Mouse (Mus musculus) forebrain, embryonic 12.5 days (tissue): ENCODE data around the gene Glis2. TPM values are rescaled to one million over a fixed set of nuclear protein-coding genes. Genes with fewer than 3 reads are reported as not detected.

Source experiments
- ATAC-seq: fragments of 200-750 bp; cut with Nextera tagmentation; 2 replicates; pipeline ENCODE4 v1.8.0; 2017; ENCODE audit warnings: moderate TSS enrichment; ENCODE audit not compliant: low FRiP score
- H3K27ac ChIP-seq: fragments of 300-500 bp; sonication (generic); 2 replicates; pipeline ENCODE4 v1.5.1; 2016; ENCODE audit warnings: mild to moderate bottlenecking
- H3K27me3 ChIP-seq: fragments of 300-500 bp; sonication (generic); 2 replicates; pipeline ENCODE4 v1.6.1; 2016; ENCODE audit warnings: mild to moderate bottlenecking
- H3K36me3 ChIP-seq: fragments of 300-500 bp; sonication (generic); replicated peaks from 2 replicates; pipeline ENCODE4 v1.6.1; 2016; ENCODE audit warnings: mild to moderate bottlenecking
- H3K4me1 ChIP-seq: fragments of 300-500 bp; sonication (generic); 2 replicates; pipeline ENCODE4 v1.6.1; 2016
- H3K4me2 ChIP-seq: fragments of 300-500 bp; sonication (generic); 2 replicates; pipeline ENCODE4 v1.6.1; 2016; ENCODE audit warnings: mild to moderate bottlenecking, moderate library complexity
- H3K4me3 ChIP-seq: fragments of 300-500 bp; sonication (generic); replicated peaks from 2 replicates; pipeline ENCODE4 v1.5.1; 2016; ENCODE audit warnings: mild to moderate bottlenecking
- H3K9ac ChIP-seq: fragments of 300-500 bp; sonication (generic); 2 replicates; pipeline ENCODE4 v1.6.1; 2016; ENCODE audit warnings: mild to moderate bottlenecking
- H3K9me3 ChIP-seq: fragments of 300-500 bp; sonication (generic); 2 replicates; pipeline ENCODE4 v1.6.1; 2016
- WGBS: fragments of 180-500 bp; shearing (Covaris S2); methylation state at CpG from one replicate; pipeline ENCODE4 v1.1.7; 2016; 5-methylcytosine and 5-hydroxymethylcytosine counted together
- polyA plus RNA-seq: library from polyadenylated mRNA; unstranded; fragments of >200 nt; fragmentation: Nextera tagmentation; extraction: Ambion mirVana; gene quantifications from 2 replicates; pipeline ENCODE4 v1.2.1, GENCODE M21; 2016

Gene Glis2
- polyA plus RNA-seq, 1 experiment from 2014 or later, result 22.0 TPM

GRCm38 (mm10) chr16:4632050-4632449, 37.5 kb downstream of the Glis2 start:
- Histone ChIP-seq H3K4me2 (no peak overlapping the region), H3K4me3 (no peak overlapping the region), H3K36me3 (peaks cover 22% of the 10 kb centered on the region; the same call in 1 of the 2 replicates), H3K9me3 (no peaks in the 10 kb centered on the region), H3K9ac (no peak overlapping the region), H3K27me3 (no peaks in the 10 kb centered on the region), H3K4me1 (no peaks in the 10 kb centered on the region), H3K27ac (no peak overlapping the region)
- 40% methylated on average over 7 of the region's 7 CpGs for WGBS
- ATAC-seq, result no peak

GRCm38 (mm10) chr16:4633661-4634060, 39.1 kb downstream of the Glis2 start:
- Histone ChIP-seq H3K27me3 (no peaks in the 10 kb centered on the region), H3K4me3 (no peak overlapping the region), H3K4me1 (no peaks in the 10 kb centered on the region), H3K27ac (no peak overlapping the region), H3K9ac (no peak overlapping the region), H3K36me3 (peaks cover 20% of the 10 kb centered on the region; the same call in 1 of the 2 replicates), H3K9me3 (no peaks in the 10 kb centered on the region), H3K4me2 (no peak overlapping the region)
- 92% methylated on average over 3 of the region's 3 CpGs for WGBS
- ATAC-seq, result no peak

DNA sequence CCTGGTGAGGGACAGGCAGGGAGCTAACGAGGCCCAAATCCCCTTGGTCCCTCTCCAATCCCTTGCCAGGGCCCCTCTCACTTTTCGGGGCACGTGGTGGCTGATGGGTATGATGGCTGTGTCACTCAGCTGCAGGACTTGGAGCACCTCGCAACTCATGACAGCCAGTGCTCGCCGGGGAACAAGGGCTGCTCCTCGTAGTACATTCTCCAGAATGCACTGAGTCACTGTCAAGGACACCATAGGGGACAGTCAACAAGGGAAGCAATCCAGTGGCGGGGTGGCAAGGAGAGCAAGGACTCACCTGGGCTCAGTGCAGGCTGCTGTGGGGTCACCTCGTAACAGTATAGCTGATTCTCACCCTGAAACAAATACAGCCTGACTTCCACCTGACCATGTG, 40.2 kb downstream of the Glis2 start:
- Histone ChIP-seq H3K27me3 (no peaks in the 10 kb centered on the region), H3K9me3 (no peaks in the 10 kb centered on the region), H3K4me2 (no peak overlapping the region), H3K9ac (no peak overlapping the region), H3K27ac (no peak overlapping the region), H3K36me3 (peaks cover 20% of the 10 kb centered on the region; the same call in 1 of the 2 replicates), H3K4me3 (no peak overlapping the region), H3K4me1 (peaks cover 3% of the 10 kb centered on the region)
- WGBS, result 86% methylated on average over 9 of the region's 9 CpGs
- ATAC-seq, result no peak

DNA sequence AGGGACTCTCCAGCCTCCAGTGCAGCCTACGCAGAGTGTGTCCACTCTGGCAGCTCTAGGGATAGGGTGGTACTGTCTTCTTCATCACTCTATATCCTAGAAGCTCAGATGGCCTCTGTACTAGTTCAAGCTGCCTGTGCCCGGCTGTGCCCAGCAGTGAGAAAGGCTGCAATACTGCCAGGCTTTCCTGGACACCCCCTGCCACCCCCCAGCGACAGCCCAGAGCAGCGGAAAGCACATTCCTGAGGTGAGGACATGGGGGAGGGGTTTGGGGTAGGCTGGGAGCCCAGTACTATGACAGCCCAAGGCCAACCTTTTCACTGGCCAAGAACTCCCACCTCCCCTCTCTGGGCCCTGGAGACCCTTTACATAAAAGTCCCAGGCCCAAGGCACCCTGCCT, 41.2 kb downstream of the Glis2 start:
- Histone ChIP-seq H3K9ac (no peak overlapping the region), H3K9me3 (no peaks in the 10 kb centered on the region), H3K27ac (no peak overlapping the region), H3K4me1 (peaks cover 13% of the 10 kb centered on the region), H3K4me3 (no peak overlapping the region), H3K4me2 (no peak overlapping the region), H3K27me3 (0 out of 2 replicates have a peak, but pooled peaks cover 2% of the 10 kb centered on the region), H3K36me3 (peaks cover 20% of the 10 kb centered on the region; the same call in 1 of the 2 replicates)
- 79% methylated on average over 4 of the region's 4 CpGs for WGBS
- no peak for ATAC-seq

DNA sequence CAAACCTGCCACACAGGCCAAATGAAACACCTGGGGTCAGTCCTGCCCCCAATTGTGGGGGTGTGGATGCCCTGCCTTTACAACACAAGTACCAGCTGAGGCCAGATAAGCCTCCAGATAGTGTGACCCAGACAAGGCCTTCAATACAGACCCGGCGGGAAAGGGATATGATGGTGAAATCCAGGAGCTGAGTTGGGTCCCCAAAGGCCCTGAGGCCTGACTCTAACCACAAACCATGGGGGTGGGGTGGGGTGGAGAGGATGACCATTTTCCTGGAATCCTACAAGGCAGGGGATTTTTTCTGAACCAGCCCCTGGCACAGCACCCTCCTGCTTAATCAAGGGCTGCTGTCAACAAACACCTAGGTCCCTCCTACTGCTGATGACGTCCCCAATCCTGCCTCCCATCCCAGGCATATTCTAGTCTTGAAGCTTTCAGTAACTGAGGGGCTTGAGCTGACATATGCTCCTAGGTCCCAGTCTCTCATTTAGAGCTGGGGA, 44.4 kb downstream of the Glis2 start:
- 0 out of 2 replicates have a peak, but pooled peaks cover under 1% of the 10 kb centered on the region for H3K36me3 ChIP-seq
- H3K9me3 ChIP-seq, result no peaks in the 10 kb centered on the region
- 0 out of 2 replicates have a peak, but pooled peaks cover 8% of the 10 kb centered on the region for H3K27me3 ChIP-seq
- 87% methylated on average over 3 of the region's 3 CpGs for WGBS
- ATAC-seq, result no peak
- H3K4me2 ChIP-seq, result no peak overlapping the region
- no peak overlapping the region for H3K9ac ChIP-seq
- H3K4me3 ChIP-seq, result no peak overlapping the region
- H3K4me1 ChIP-seq, result peaks cover 44% of the 10 kb centered on the region
- H3K27ac ChIP-seq, result no peak overlapping the region

- Histone ChIP-seq H3K4me3 (peak within 1 kb of the TSS; percentile 54), H3K27me3 (0 out of 2 replicates have a peak, but pooled peaks cover 8% of the 10 kb centered on the region), H3K4me1 (peaks cover 45% of the 10 kb centered on the region), H3K4me2 (peak within 1 kb of the TSS; percentile 93), H3K27ac (peak within 1 kb of the TSS; percentile 19; the same call in 1 of the 2 replicates), H3K9me3 (no peaks in the 10 kb centered on the region), H3K9ac (peak within 1 kb of the TSS; percentile 70), H3K36me3 (no peaks in the 10 kb centered on the region)
- ATAC-seq, result peak; percentile 95
- WGBS, result 1% methylated on average over 22 of the region's 22 CpGs
These were observed 45.3 kb downstream of the Glis2 start, which contains the start of the genes Vasn and Dnaja3 for GRCm38 (mm10) chr16:4639831-4640237. TSS of gene Vasn (plus strand) at chr16:4639941. TSS of gene Dnaja3 (plus strand) at chr16:4639989.

- H3K9ac ChIP-seq, result peak overlapping the region; percentile 70
- H3K27ac ChIP-seq, result peak overlapping the region; percentile 19; the same call in 1 of the 2 replicates
- H3K9me3 ChIP-seq, result no peaks in the 10 kb centered on the region
- H3K4me3 ChIP-seq, result peak overlapping the region; percentile 54
- H3K27me3 ChIP-seq, result 0 out of 2 replicates have a peak, but pooled peaks cover 8% of the 10 kb centered on the region
- WGBS, result 16% methylated on average over 17 of the region's 17 CpGs
- peaks cover 45% of the 10 kb centered on the region for H3K4me1 ChIP-seq
- no peak; the same call in 1 of the 2 replicates for ATAC-seq
- no peaks in the 10 kb centered on the region for H3K36me3 ChIP-seq
- H3K4me2 ChIP-seq, result peak overlapping the region; percentile 93
These were observed 45.9 kb downstream of the Glis2 start for GRCm38 (mm10) chr16:4640267-4641005.

GRCm38 (mm10) chr16:4641119-4641838, 46.8 kb downstream of the Glis2 start:
- 61% methylated on average over 3 of the region's 3 CpGs for WGBS
- H3K9ac ChIP-seq, result no peak overlapping the region

DNA sequence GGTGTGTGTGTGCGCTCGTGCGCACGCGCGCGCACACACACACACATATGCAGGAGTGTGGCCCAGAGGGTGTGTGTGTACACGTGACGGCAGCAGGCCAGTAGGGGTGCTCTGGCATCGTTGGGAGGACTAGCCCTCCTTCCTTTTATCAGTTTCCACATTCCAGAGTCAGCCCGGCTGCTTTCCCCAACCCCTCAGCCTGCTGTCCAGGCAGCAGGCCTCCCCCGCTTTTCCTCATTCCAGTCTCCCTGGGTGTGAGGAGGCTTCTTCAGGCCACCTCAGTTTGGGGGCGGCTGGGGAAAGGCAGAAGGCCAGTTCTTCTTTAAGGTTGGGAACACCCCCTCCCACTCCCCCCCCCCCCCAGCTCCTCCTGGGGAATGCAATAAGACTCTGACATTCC, 47.7 kb downstream of the Glis2 start:
- WGBS, result 38% methylated on average over 13 of the region's 13 CpGs
- H3K9ac ChIP-seq, result 0 out of 2 replicates have a peak overlapping the region, but pooled peaks have one; percentile 21
- peak overlapping the region; percentile 93 for H3K4me2 ChIP-seq

More at GRCm38 (mm10) chr16:4641119-4641838, 46.8 kb downstream of the Glis2 start:
- Histone ChIP-seq H3K36me3 (no peaks in the 10 kb centered on the region), H3K4me3 (peak overlapping the region; percentile 54; the same call in 1 of the 2 replicates), H3K27ac (no peak overlapping the region), H3K9me3 (no peaks in the 10 kb centered on the region), H3K4me1 (peaks cover 45% of the 10 kb centered on the region), H3K4me2 (peak overlapping the region; percentile 93), H3K27me3 (0 out of 2 replicates have a peak, but pooled peaks cover 8% of the 10 kb centered on the region)
- no peak for ATAC-seq

DNA sequence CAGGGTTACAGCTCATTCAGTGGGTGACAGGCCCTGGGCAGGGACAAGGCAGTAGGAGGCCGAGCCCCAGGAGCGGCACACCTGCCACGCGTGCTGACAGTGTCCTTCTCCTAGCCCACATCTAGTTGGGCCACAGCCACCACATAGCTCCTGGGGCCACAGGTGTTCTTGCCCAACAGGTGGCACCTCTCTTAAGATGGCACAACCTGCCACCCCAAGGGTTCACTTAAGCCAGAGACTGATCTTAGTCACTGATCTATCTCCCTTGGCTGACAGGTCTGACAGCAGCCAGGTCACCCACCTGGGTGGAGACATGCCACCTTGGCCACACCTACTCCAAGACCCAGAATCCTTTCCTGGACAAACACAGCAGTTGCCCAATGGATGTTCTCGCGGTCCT, 48.4 kb downstream of the Glis2 start:
- 80% methylated on average over 6 of the region's 6 CpGs for WGBS
- no peak overlapping the region for H3K4me3 ChIP-seq
- peak overlapping the region; percentile 1; the same call in 1 of the 2 replicates for H3K4me2 ChIP-seq
- H3K9me3 ChIP-seq, result no peaks in the 10 kb centered on the region
- 0 out of 2 replicates have a peak, but pooled peaks cover 8% of the 10 kb centered on the region for H3K27me3 ChIP-seq
- peaks cover 48% of the 10 kb centered on the region for H3K4me1 ChIP-seq
- H3K27ac ChIP-seq, result 0 out of 2 replicates have a peak overlapping the region, but pooled peaks have one; percentile 19
- no peak for ATAC-seq
- H3K36me3 ChIP-seq, result no peaks in the 10 kb centered on the region
- H3K9ac ChIP-seq, result no peak overlapping the region

More for the DNA sequence above, 47.7 kb downstream of the Glis2 start:
- Histone ChIP-seq H3K9me3 (no peaks in the 10 kb centered on the region), H3K27me3 (0 out of 2 replicates have a peak, but pooled peaks cover 8% of the 10 kb centered on the region), H3K27ac (0 out of 2 replicates have a peak overlapping the region, but pooled peaks have one; percentile 19), H3K36me3 (no peaks in the 10 kb centered on the region), H3K4me3 (no peak overlapping the region), H3K4me1 (peaks cover 48% of the 10 kb centered on the region)
- ATAC-seq, result no peak; the same call in 1 of the 2 replicates

DNA sequence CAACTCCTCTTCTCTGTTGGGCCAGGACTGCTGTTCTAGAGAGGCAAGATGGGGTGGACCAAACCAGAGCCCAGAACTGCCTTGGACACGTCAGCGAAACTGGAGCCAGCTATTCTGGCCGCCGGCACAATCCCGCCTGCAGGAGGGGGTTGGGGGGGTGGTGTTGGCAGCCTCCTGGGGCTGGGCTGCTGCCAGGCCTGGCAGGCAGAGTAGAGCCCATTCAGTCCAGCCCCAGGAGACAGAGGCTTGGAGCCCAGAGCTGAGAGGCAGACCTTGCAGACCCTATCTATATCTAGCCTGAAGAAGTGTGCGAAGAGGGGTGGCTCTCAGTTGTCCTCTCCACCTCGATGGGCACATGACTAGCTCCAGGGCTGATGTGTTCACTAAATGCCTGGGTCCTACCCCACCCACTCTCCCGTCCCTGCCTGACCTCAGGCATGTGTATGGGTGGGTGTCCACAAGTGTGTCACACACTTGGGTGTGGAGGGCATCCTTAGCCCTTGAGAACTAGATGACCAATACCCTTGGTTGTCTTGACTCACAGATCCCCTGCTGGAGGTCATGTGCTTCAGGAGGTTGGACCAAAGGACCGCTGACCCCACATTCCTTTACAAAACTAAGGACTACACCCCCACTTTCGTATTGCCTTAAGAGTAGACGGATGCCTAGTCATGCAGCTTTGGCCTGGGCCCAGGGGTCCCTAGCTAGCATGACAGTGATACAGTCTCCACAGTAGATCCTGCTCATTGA, 49.3 kb downstream of the Glis2 start:
- 79% methylated on average over 11 of the region's 11 CpGs for WGBS
- no peak for ATAC-seq
- Histone ChIP-seq H3K9ac (no peak overlapping the region), H3K4me2 (no peak overlapping the region), H3K27me3 (0 out of 2 replicates have a peak, but pooled peaks cover 8% of the 10 kb centered on the region), H3K27ac (no peak overlapping the region), H3K4me3 (no peak overlapping the region), H3K9me3 (no peaks in the 10 kb centered on the region), H3K4me1 (peaks cover 48% of the 10 kb centered on the region), H3K36me3 (0 out of 2 replicates have a peak, but pooled peaks cover 5% of the 10 kb centered on the region)
